Mouse (Mus musculus) induced T-regulatory cell, adult 2 months (primary cell): ENCODE measurements around the gene Acd.

Experiments used
- DNase-seq: peaks from one replicate; pipeline ENCODE4 v3.0.0-alpha.2; 2012; ENCODE audit warnings: low read depth

Acd gene

DNA sequence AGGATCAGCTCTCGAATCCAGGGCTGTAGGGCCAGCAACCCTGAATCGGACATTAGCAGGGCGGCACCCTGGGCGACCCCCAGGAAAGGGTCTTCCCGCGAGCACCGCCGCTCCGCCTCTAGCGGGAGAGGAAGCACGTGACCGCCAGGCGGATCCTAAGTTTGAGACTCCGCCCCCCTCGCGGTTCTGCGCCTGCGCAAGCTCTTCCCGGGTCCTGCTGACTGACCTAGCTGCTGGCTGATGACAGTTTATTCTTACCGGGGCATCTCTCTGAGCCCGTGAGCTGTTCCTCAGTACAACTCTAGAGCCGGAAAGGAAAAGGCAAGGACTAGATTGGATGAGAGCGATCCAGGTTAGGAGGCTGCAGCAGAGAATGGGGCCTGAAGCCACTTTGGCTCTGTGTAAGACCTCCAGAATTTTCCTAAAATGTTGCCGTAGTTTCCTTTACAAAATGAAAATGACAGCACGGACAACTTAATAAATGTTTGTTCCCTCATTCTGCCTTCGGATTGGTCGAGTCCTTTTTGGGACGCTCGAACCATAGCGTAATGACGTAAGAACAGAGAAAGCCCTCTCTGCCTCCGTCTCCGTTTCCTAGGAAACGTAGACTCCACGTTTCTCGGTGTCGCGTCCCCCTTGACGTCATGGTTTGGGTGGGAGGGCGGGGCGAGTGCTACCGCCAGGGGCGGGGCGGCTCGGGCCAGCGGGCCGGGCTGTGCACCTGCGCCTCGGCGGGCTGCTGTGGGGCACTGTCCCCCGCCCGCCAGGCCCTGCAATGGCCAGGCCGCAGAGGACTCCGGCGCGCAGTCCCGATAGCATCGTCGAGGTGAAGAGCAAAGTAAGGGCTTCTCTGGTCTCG is at the start of gene Acd, which contains the start of gene Pard6a:
Gene Acd (minus strand): TSS at position 137 of the 859 bp plus-strand sequence.
Gene Pard6a (plus strand): TSS at position 183 of the 859 bp plus-strand sequence.
- DNase-seq = peak; percentile 97

GRCm38 (mm10) chr8:105750606-105751005 is 49.7 kb upstream of the Acd start:
- no peak for DNase-seq

GRCm38 (mm10) chr8:105743301-105743700 is 42.4 kb upstream of the Acd start:
- no peak for DNase-seq

GRCm38 (mm10) chr8:105739216-105739615 is 38.3 kb upstream of the Acd start:
- no peak for DNase-seq

GRCm38 (mm10) chr8:105732186-105732585 is 31.3 kb upstream of the Acd start:
- DNase-seq = no peak

DNA sequence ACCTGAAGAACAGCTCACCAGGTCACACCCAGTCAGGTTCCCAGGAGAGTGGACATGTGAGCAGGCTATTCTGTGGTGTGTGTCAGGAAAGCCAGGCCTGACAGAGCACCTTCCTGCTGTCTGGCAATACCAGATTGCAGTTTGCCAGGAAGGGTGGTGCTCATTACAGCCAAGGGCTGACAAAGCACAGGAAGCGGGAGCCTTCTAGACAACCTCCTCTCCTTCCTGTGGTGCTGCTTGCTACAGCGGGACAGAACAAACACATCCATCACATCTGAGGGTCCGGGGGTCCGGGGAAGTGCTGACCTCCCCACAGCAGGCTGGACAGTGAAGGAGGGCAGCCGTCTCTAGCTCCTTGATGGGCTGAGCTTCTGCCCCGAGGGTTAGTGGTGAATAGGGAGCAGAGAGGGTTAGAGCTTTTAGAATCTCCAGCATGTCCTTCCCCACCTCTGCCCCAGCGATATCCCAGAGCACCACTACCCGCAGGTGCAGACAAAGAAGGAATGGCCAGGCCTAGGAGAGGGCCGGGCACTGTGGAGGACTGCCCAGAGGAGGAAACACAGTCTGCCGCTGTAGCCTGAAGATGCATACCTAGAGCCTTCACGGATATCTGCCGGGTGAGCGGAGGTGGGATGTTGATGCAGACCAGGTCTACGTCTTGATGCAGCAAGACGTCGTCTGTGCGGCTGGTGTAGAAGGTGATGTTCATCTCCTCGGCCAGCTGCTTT is 26.7 kb upstream of the Acd start:
- peak; percentile 47 for DNase-seq

GRCm38 (mm10) chr8:105725726-105726125 is 24.8 kb upstream of the Acd start:
- no peak for DNase-seq

- DNase-seq = no peak
Observed at GRCm38 (mm10) chr8:105722861-105723260, 22.0 kb upstream of the Acd start.

DNA sequence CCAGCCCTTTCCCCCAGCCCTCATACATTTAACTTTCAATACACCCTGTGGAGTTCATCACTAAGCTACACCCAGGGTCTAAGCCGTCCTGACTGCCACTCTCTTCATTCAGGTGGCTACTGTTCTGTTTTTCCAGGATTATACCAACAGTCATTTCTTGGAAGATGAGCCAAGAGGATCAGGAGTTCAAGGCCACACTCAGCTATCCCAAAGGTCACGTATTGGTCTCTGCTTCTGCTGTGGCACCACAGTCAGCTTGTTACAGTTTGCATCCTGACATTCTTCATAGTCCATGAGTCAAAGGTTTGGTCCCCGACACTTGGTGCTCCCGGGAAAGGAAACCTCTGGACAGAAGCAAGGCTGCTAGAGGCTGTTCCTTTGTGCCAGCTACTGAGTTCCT is 18.7 kb upstream of the Acd start:
- DNase-seq = no peak

- no peak for DNase-seq
Observed at GRCm38 (mm10) chr8:105716302-105716945, 15.5 kb upstream of the Acd start.

DNA sequence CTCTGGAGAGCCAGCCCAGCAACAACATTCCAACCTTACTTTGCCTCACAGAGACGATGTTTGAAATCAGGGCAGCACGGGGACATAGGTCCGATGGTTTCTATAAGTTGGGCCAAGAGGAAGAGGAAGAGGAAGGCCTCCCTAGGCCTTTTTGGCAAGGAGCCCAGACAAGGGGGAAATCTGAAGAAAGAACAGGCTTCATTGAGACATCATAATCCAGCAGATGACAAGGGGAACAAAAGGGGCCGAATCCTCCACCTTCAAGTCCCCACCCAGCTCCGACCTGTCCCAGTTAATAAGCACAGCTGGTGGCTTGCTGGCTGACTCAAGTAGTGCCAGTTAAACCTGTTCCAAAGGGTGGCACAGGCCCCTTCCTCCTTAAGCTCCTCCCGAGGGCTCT is 14.1 kb upstream of the Acd start:
- DNase-seq = no peak

GRCm38 (mm10) chr8:105714139-105714538 is 13.2 kb upstream of the Acd start:
- DNase-seq = peak; percentile 96

DNA sequence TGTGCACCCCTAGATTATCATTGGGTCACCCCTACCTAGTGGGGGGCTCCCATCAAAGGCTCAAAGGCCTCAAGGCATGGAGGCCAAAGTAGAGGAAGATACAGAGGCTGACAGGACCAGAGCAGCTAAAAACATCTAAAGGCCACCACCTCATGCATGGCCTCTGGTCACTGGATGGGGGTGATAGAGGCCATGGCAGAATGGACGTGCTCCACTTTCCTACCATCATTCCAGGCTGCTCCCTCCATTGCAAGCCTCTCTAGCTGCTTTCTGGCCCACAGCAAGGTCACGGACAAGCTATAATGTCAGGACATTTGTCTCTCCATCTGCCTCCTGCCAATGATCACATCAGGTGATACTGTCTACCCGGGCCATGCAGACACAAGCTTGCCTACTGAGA is 11.4 kb upstream of the Acd start:
- no peak for DNase-seq

DNA sequence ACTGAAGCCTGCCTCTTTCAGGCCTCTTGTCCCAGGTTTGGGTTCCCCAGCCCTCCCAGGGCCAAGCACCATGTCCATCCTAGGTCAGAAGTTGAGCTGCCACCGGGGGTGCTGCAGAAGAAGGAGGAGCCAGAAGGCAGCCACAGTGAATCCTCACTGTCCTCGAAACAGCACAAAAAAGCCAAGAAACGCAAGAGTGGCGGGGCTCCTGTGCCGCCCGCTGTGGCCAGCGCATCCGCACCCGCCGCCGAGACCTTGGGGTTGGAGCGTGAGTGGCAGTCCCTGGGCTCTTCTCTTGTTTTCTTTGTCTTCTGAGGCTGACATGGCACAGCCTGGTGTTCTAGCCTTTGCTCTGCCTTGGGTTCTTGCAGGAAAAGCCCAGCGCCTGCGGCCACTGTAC is 8.4 kb upstream of the Acd start:
- no peak for DNase-seq

DNA sequence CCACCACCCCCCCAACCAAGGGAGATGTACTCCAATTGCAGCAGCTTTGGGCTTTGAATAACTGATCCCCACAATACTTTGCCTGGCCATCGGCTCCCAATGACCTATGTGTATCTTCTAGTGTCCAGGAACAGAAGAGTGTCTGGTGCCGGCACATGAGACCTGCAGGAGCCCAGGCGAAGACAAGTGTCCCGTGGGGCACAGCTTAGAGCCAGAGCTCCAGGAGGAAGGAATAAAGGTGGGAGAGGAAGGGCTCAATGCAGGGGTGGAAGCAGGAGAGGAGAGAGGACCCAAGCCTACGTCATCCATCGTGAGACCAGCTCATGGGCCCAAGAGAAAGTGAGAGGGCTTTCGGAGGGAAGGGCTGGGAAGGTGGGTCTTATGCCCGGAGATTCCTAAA is 7.8 kb upstream of the Acd start:
- no peak for DNase-seq

DNA sequence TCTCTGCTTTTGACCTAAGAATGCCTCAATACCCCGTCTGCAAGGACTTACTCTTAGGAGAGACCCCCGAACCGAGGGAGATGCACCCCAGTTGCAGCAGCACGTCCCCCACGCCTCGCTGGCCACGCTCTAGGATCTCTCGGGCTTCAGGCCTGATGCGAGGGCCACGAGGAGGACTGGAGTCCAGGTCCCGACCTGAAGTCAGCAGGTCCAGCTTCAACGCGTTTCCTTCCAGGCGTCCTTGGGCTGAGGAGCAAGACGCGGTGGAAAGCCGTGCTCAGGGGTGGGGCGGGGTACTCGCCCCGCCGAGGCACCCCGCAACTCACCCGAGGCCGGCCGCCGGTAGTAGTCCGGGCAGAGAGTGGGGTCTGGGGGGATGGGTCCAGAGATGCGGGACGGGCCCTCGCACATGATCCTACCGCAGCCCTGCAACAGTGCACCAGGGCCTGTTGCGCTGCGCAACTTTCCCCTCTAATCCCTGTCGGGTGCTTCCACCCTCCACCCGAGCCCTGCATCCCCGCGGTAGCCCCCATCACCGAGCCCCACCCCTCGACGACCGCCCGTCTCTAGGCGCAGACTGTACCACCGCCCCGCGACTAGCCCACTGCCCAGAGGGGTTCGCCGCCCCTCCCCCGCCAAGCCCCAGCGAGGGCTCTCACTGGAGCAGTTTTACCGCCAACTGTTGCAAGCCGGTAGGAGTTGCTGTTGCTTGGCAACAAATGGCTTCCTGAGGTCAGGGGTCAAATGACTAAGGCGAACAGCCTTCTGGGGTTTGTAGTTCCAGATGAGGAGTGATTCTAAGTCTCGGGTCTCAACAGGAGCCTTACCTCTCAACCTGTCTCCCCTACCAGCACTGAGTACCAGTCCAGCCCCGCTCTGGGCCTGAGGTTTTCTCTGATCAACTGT is 6.8 kb upstream of the Acd start, which contains the start of the genes 4933405L10Rik and Enkd1:
Gene 4933405L10Rik (plus strand): TSS at position 158 of the 906 bp plus-strand sequence.
Gene Enkd1 (minus strand): TSS at position 713 of the 906 bp plus-strand sequence.
- DNase-seq = peak; percentile 92

GRCm38 (mm10) chr8:105706426-105706825 is 5.5 kb upstream of the Acd start:
- no peak for DNase-seq

GRCm38 (mm10) chr8:105704955-105705354 is 4.1 kb upstream of the Acd start:
- DNase-seq = no peak

GRCm38 (mm10) chr8:105704146-105704812 is 3.4 kb upstream of the Acd start:
- DNase-seq = no peak

DNA sequence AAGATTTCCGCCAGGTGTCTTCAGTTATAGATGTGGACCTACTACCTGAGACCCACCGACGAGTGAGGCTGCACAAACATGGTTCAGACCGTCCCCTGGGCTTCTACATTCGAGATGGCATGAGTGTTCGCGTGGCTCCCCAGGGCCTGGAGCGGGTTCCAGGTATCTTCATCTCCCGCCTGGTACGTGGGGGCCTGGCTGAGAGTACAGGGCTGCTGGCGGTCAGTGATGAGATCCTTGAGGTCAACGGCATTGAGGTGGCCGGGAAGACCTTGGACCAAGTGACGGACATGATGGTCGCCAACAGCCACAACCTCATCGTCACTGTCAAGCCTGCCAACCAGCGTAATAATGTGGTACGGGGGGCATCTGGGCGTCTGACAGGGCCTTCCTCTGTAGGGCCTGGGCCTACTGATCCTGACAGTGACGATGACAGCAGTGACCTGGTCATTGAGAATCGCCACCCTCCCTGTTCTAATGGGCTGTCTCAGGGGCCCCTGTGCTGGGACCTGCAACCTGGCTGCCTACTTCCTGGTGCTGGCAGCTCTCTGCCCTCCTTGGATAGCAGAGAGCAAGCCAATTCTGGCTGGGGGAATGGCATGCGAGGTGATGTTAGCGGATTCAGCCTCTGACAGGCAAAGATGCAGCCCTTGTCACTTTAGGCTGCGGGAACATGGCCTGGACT is 2.0 kb upstream of the Acd start:
- no peak for DNase-seq
